Mouse (Mus musculus): ENCODE measurements around the gene Olfr1097. TPM values are rescaled to one million over a fixed set of nuclear protein-coding genes. Genes with fewer than 3 reads are reported as not detected.

Olfr1097 gene
- total RNA-seq (2021): not detected
- long read RNA-seq, experiment 1: 0 reads
- long read RNA-seq, experiment 2: 0 reads

DNA sequence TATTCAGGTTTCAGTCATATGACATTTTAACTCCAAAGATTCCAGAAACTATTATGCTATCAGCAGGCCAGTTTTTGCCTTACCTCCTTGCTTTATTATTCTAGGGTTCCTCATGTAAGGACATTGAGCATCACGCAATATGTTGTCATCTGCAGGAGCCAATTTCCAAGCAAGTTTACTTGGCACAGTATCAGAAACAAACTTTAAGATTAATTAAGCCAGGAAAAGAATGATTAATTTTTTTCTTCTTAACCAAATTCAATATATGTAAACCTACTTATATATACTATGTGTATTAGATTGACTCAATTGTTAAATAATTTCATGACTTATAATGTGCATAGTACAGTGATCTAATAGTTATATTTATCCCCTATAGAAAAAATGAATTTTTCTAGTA is at the start of gene Olfr1097:
Olfr1097 (minus strand) TSS at position 101 of the 400 bp plus-strand sequence.
- intact Hi-C loops (cut with DNase I): no loop called here
- no peak for DNase-seq

DNA sequence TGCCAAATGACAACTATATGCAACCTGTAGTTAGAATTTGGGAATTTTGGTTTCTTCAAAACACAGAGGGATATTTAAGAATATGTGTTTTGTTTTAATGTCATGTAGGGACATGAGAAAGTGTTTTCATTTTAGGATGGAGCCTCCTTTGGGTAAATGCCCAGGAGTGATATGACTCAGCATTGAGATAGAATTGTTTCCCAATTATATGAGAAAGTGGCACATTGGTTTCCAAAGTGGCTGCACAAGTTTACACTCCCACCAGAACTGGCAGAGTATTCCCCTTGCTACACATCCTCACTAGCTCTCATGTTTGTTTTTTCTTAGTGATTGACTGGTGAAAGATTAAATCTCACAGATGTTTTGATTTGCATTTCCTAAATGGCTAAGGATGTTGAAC is 34.5 kb upstream of the Olfr1097 start:
- no peak for DNase-seq
- intact Hi-C loops (cut with DNase I): no loop called here

DNA sequence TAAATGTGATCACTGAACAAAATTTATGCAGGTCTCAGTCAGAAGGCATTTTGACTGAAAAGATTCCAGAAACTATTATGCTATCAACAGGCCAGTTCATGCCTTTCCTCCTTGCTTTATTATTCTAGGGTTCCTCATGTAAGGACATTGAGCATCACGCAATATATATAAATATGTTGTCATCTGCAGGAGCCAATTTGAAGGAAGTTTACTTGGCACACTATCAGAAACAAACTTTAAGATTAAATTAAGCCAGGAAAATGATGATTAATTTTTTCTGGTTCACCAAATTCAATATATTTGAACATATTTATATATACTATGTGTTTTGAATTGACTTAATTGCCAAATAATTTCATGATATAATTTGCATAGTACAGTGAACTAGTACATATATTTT is 32.4 kb upstream of the Olfr1097 start, which contains the start of gene Olfr1098:
Olfr1098 (minus strand) TSS at position 101 of the 400 bp plus-strand sequence.
- no peak for DNase-seq
- intact Hi-C loops (cut with DNase I): no loop called here

DNA sequence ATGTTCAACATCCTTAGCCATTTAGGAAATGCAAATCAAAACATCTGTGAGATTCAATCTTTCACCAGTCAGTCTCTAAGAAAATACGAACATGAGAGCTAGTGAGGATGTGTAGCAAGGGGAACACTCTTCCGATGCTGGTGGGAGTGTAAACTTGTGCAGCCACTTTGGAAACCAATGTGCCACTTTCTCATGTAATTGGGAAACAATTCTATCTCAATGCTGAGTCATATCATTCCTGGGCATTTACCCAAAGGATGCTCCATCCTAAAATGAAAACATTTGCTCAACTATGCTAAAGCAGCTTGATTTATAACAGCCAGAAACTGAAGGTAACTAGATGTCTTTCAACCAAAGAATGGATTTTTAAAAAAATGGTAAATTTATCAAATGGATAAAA is 13.6 kb upstream of the Olfr1097 start:
- DNase-seq: no peak
- intact Hi-C loops (cut with DNase I): no loop called here

DNA sequence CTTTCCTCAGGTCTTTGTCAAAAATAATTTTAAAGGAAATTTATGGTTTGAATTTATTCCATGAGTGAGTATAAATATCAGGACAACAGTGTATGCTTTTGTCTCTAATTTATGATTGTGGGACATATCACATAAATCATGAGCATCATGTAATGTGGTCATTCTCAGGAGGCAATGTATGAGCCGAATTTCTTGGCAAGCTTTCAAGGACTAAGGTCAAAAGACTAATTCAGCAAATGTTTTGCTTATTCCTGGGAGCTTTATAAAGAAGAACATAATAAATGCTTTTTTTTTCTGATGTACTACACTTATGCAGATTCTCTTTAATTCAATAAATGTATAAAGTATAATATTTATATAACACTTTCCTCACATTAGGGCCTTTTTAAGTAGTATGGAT is 17.3 kb downstream of the Olfr1097 start, which contains the start of gene Gm13723:
Gm13723 (minus strand) TSS at position 101 of the 400 bp plus-strand sequence.
- DNase-seq: no peak
- intact Hi-C loops (cut with DNase I): no loop called here

DNA sequence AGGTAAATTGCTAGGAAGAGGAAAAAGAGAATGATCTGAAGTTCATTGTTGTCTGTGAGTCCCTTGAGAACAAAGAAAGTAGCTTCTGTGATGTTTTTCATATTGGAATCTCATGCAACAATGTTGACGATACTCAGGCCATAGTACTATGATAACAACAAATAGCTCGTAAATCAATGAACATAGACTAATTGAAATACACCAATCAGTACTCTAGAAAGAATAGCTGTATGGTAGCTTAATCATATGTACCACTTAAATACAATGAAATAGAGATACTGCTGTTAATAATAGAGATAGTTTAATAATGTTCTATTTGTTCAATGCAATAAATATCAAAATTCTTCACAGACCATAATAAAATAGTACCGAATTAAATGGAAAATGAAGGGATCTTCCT is 40.4 kb downstream of the Olfr1097 start, which contains the start of gene Olfr1095:
Olfr1095 (minus strand) TSS at position 101 of the 400 bp plus-strand sequence.
- intact Hi-C loops (cut with DNase I): no loop called here
- DNase-seq: no peak

Other genes starting within 250 kb of the Olfr1097 start
- gene Olfr1085, start 230.2 kb downstream of the Olfr1097 start, total RNA-seq (2021): not detected
- not detected for gene Olfr1086, start 212.1 kb downstream of the Olfr1097 start, total RNA-seq (2021)
- not detected for gene Olfr1087, start 193.8 kb downstream of the Olfr1097 start, total RNA-seq (2021)
- gene Olfr1089, start 158.5 kb downstream of the Olfr1097 start, total RNA-seq (2021): not detected
- not detected for gene Olfr1090, start 133.2 kb downstream of the Olfr1097 start, total RNA-seq (2021)
- not detected for gene Olfr1093, start 109.7 kb downstream of the Olfr1097 start, total RNA-seq (2021)
- gene Olfr141, start 82.2 kb downstream of the Olfr1097 start, total RNA-seq (2021): not detected
- not detected for gene Olfr1094, start 67.6 kb downstream of the Olfr1097 start, total RNA-seq (2021)
- not detected for gene Olfr1095, start 40.5 kb downstream of the Olfr1097 start, total RNA-seq (2021)
- not detected for gene Gm13723, start 17.4 kb downstream of the Olfr1097 start, total RNA-seq (2021)
- not detected for gene Olfr1098, start 32.3 kb upstream of the Olfr1097 start, total RNA-seq (2021)
- not detected for gene Olfr1099, start 68.5 kb upstream of the Olfr1097 start, total RNA-seq (2021)
- gene Olfr1100, start 87.7 kb upstream of the Olfr1097 start, total RNA-seq (2021): not detected
- not detected for gene Olfr1101, start 99.0 kb upstream of the Olfr1097 start, total RNA-seq (2021)
- not detected for gene Olfr1102, start 106.2 kb upstream of the Olfr1097 start, total RNA-seq (2021)
- not detected for gene Olfr1104, start 134.9 kb upstream of the Olfr1097 start, total RNA-seq (2021)
- not detected for gene Olfr1105, start 144.3 kb upstream of the Olfr1097 start, total RNA-seq (2021)
- gene Olfr1106, start 160.1 kb upstream of the Olfr1097 start, total RNA-seq (2021): not detected
- not detected for gene Olfr1107, start 183.6 kb upstream of the Olfr1097 start, total RNA-seq (2021)
- not detected for gene Olfr1109, start 203.8 kb upstream of the Olfr1097 start, total RNA-seq (2021)
- gene Olfr259, start 222.4 kb upstream of the Olfr1097 start, total RNA-seq (2021): not detected
- gene Olfr1110, start 248.1 kb upstream of the Olfr1097 start, total RNA-seq (2021): not detected

Measured in gastrocnemius, postnatal 36 days (tissue).